Mouse (Mus musculus) bone marrow macrophage, adult 2 months (primary cell): ENCODE measurements at regions not wholly inside any gene's neighbourhood (a gene's known extent, or its start where the extent isn't known, plus 50 kb on each side); places are given as distances from the start of the nearest gene placed in this dataset.

Source experiments
- CTCF ChIP-seq: IDR thresholded peaks from 2 replicates; pipeline ENCODE4 v1.5.1; 2012; ENCODE audit warnings: low read depth, mild to moderate bottlenecking, low read length, moderate library complexity
- POLR2A ChIP-seq: IDR thresholded peaks from 2 replicates; pipeline ENCODE4 v1.6.1; 2012; ENCODE audit warnings: mild to moderate bottlenecking, low read depth, low read length, borderline replicate concordance

DNA sequence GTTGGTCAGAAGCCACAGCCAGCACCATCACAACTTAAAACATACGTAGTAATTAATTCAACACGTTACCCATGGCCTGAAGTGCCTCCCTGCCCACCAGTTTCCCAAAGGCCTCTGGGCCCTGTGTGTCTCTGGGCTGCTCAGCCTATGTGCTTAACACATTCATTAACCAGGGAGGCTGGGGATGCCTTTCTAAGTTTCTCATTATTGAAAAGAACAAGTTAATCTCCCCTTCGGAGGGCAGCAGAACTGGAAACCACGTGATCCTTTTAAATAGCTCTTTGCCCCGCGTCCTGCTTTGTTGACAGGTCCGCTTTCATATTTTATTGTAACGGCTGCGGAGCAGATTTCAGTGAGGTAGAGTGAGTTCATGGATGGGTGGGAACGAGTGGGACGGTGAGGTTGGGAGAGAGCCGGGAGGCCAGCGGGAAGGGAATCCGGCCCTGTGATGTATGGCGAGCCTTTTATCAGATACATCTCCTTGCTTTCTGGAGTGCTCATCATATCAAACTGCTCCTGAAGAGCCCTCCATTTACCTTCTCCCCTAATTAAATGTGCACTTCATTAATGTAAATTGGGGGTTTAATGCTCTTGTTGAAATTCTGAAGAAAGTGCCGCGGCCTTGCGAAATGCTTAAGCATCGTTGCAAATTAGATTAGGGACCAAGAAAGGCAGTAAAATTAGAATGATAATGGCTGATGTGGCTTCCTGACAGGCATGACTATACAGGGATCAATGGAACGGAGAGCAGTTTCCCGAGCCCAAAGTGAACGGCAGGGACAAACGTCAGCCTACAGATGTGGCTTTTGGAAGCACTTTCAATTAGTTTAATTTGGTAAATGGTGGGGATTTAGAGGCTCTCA is 127.0 kb downstream of the Nkx6-1 start:
- TF ChIP-seq POLR2A (no peak), CTCF (no peak)
